Mouse (Mus musculus) right cerebral cortex, adult 2 months (tissue): ENCODE measurements around the gene Txndc17.
A peak's percentile ranks its signal among the peaks of the same experiment; 100 is the strongest.
"Not testable (repeated sequence)": the region's sequence is repeated elsewhere in the genome, so short reads cannot be mapped to it uniquely, and the experiment has no call there.

Experiments used
- DNase-seq, 2 experiments: peaks; one replicate each; pipeline ENCODE4 v3.0.0; 2021 to 2022; ENCODE audit warnings: low spot score in 2 of 2

Txndc17 gene

GRCm38 (mm10) chr11:72207204-72207833 lies at the start of gene Txndc17, which contains the start of gene 4933427D14Rik:
Gene Txndc17, plus strand, starts transcription at chr11:72207547.
Gene 4933427D14Rik, minus strand, starts transcription at chr11:72207459.
- peak; percentile 89 to 92 for DNase-seq

- no peak for DNase-seq
These were observed 44.1 kb upstream of the Txndc17 start for GRCm38 (mm10) chr11:72163198-72163597.

- no peak for DNase-seq
These were observed 37.5 kb upstream of the Txndc17 start for GRCm38 (mm10) chr11:72169871-72170270.

- not testable (repeated sequence) for DNase-seq
These were observed 35.4 kb upstream of the Txndc17 start for GRCm38 (mm10) chr11:72171906-72172305.

GRCm38 (mm10) chr11:72173506-72173905 lies 33.8 kb upstream of the Txndc17 start:
- no peak for DNase-seq

- DNase-seq = no peak
These were observed 32.6 kb upstream of the Txndc17 start for GRCm38 (mm10) chr11:72174721-72175120.

- no peak for DNase-seq
These were observed 31.4 kb upstream of the Txndc17 start for GRCm38 (mm10) chr11:72175966-72176365.

GRCm38 (mm10) chr11:72176553-72176952 lies 30.8 kb upstream of the Txndc17 start:
- no peak for DNase-seq

- no peak for DNase-seq
These were observed 26.8 kb upstream of the Txndc17 start for GRCm38 (mm10) chr11:72180556-72180955.

GRCm38 (mm10) chr11:72181136-72181535 lies 26.2 kb upstream of the Txndc17 start:
- DNase-seq = no peak

GRCm38 (mm10) chr11:72184252-72184651 lies 23.1 kb upstream of the Txndc17 start:
- DNase-seq = peak in 1 of 2 experiments; percentile 21

- no peak for DNase-seq
These were observed 16.5 kb upstream of the Txndc17 start for GRCm38 (mm10) chr11:72190857-72191256.

GRCm38 (mm10) chr11:72194259-72194658 lies 13.1 kb upstream of the Txndc17 start:
- no peak for DNase-seq

GRCm38 (mm10) chr11:72196506-72196905 lies 10.8 kb upstream of the Txndc17 start:
- DNase-seq = no peak

GRCm38 (mm10) chr11:72203440-72203839 lies 3.9 kb upstream of the Txndc17 start:
- no peak for DNase-seq

GRCm38 (mm10) chr11:72205256-72205655 lies 2.1 kb upstream of the Txndc17 start:
- DNase-seq = peak; percentile 25 to 35

- DNase-seq = peak; percentile 36 to 45
These were observed 775 bp upstream of the Txndc17 start, which contains the start of gene Gm43951 for GRCm38 (mm10) chr11:72206341-72207203. Gene Gm43951, minus strand, starts transcription at chr11:72206840.

- DNase-seq = no peak
These were observed 559 bp downstream of the Txndc17 start for GRCm38 (mm10) chr11:72207834-72208377.

- DNase-seq = peak; percentile 95 to 96
These were observed 7.5 kb downstream of the Txndc17 start for GRCm38 (mm10) chr11:72214591-72215409.

- peak; percentile 69 to 71 for DNase-seq
These were observed 8.1 kb downstream of the Txndc17 start, which contains the start of gene Med31 for GRCm38 (mm10) chr11:72215410-72215797. Gene Med31, minus strand, starts transcription at chr11:72215592.

GRCm38 (mm10) chr11:72217116-72217515 lies 9.8 kb downstream of the Txndc17 start:
- peak; percentile 29 to 45 for DNase-seq
